Mouse (Mus musculus) heart, postnatal 14 days (tissue): ENCODE data around the gene Scarf1. TPM values are rescaled to one million over a fixed set of nuclear protein-coding genes. Genes with fewer than 3 reads are reported as not detected.

Source experiments
- DNase-seq, 2 experiments: peaks; one replicate each; pipeline ENCODE4 v3.0.0; 2021 to 2022
- intact Hi-C: fragments of 180-260 bp; cut with DNase I; formaldehyde crosslinking; loops from one replicate; pipeline ENCODE4 v1.15.1; 2025
- microRNA-seq, 2 experiments: library from miRNA; unstranded; fragments of <30 nt; microRNA quantifications; one replicate each; pipeline ENCODE4 v1.2.0; 2021 to 2022
- total RNA-seq, 2 experiments: library from RNA; stranded (reverse); gene quantifications; 2 replicates each; pipeline ENCODE4 v1.2.3; 2021

Gene Scarf1
- total RNA-seq, 2 experiments from 2014 or later: 15.7 to 16.5 TPM

DNA sequence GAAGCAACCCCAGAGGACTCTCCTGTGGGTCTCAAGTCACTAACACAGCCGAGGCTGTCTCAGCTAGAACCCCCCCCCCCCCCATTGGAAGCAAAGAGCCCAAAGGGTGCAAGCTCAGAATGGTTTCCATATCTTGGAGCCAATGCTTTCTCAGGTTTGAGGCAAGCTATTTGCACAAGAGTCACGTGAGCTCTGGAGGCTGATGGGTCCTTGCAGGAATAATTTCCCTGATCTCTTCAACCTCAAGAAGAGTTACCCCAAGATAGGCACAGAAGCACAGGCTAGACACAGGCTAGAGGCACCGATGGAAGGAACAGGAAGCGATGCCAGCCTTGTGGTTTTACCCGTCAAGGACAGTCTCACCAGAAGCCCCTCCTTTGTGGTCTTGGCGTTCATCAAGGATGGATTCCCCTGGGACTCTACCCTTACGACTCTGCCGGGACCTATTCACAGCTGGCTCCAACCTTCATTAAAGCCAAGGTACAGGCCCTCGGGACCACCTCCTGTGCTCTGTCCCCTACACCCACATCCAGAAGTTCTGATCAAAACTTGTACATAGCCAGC lies 62.3 kb downstream of the Scarf1 start:
- intact Hi-C loops: no loop called here
- DNase-seq: no peak

Small RNAs within 50 kb of the gene (microRNA-seq; reads per million reads assigned to microRNA genes)
- gene Mir22 (8,628 to 40,626 reads per million in 2 experiments), gene Mir3971 (0 reads per million in 2 experiments)

Other genes with a start within 250 kb of the Scarf1 start
- 10 to 100 TPM; 66.9 to 70.5 TPM for gene Rpa1, start 165.2 kb upstream of the Scarf1 start, total RNA-seq
- gene Smyd4, start 165.1 kb upstream of the Scarf1 start, total RNA-seq: 1 to 10 TPM; 4.2 to 4.6 TPM
- 10 to 100 TPM; 24.8 to 31.9 TPM for gene Serpinf1, start 90.8 kb upstream of the Scarf1 start, total RNA-seq
- gene Serpinf2, start 73.9 kb upstream of the Scarf1 start, total RNA-seq: not detected
- gene Wdr81, start 58.8 kb upstream of the Scarf1 start, total RNA-seq: 10 to 100 TPM in 1 of 2 experiments, 1 to 10 TPM in 1; 9.2 to 10.3 TPM
- gene Tlcd2, start 51.8 kb upstream of the Scarf1 start, total RNA-seq: 10 to 100 TPM; 11.8 to 11.9 TPM
- gene Prpf8, start 26.7 kb upstream of the Scarf1 start, total RNA-seq: 10 to 100 TPM; 84.8 to 93.3 TPM
- gene Rilp, start 3.4 kb upstream of the Scarf1 start, total RNA-seq: 10 to 100 TPM; 42.2 to 44.1 TPM
- 10 to 100 TPM; 23.4 to 25.8 TPM for gene Slc43a2, start 18.2 kb downstream of the Scarf1 start, total RNA-seq
- 100 to 1,000 TPM; 124 to 130 TPM for gene Pitpna, start 74.6 kb downstream of the Scarf1 start, total RNA-seq
- gene Inpp5k, start 117.4 kb downstream of the Scarf1 start, total RNA-seq: 10 to 100 TPM; 32.7 to 32.8 TPM
- gene Myo1c, start 137.0 kb downstream of the Scarf1 start, total RNA-seq: 100 to 1,000 TPM; 136 to 143 TPM
- gene Crk, start 165.7 kb downstream of the Scarf1 start, total RNA-seq: 10 to 100 TPM; 91.1 to 94.4 TPM
- 100 to 1,000 TPM; 534 to 594 TPM for gene Ywhae, start 219.3 kb downstream of the Scarf1 start, total RNA-seq